Mouse (Mus musculus): ENCODE data around the gene Ifi47.

DNA sequence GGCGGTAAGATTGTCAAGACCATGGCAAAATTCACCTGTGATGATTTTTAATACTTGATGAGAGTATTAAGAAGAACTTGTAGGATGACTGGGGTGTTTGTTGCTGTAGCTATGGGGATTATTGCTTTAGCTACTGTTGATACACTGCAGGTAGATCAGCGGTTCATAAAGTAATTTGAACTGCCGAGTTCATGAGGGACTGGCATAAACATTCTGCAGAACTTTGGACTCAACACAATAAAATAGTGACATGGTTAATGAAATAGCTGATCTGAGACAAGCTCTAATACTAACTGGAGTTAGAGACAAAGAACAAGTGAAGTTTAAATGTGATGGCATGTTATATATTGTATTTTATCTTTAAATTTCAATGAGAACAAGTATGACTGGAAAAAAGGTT, 2.3 kb downstream of the Ifi47 start:
- TF ChIP-seq CHD2 (IDR thresholded peaks at IDR 0.05; ENCODE audit: low read depth, low read length), result no peak
- no peak for TF ChIP-seq ZC3H11A (IDR thresholded peaks at IDR 0.05; ENCODE audit: borderline replicate concordance, low read depth, low read length)
- TF ChIP-seq MAFK (IDR thresholded peaks at IDR 0.05; ENCODE audit: insufficient read depth, low read depth, low read length), result no peak
